Mouse (Mus musculus) R1 (cell line): Measurements from ENCODE around the gene Trim30a.
"Not testable (repeated sequence)": the region's sequence is repeated elsewhere in the genome, so short reads cannot be mapped to it uniquely, and the experiment has no call there.

Experiments
- DNase-seq: peaks from one replicate; pipeline ENCODE4 v3.0.0-alpha.2; 2018; ENCODE audit warnings: low read depth, low spot score

Trim30a gene

GRCm38 (mm10) chr7:104465065-104465744, at the start of gene Trim30a:
TSS of gene Trim30a (minus strand) at chr7:104465193.
- DNase-seq, result peak; percentile 13

- DNase-seq, result not testable (repeated sequence)
Measured at GRCm38 (mm10) chr7:104507421-104508065, 42.5 kb upstream of the Trim30a start, which contains the start of gene Trim30d. TSS of gene Trim30d (minus strand) at chr7:104507849.

DNA sequence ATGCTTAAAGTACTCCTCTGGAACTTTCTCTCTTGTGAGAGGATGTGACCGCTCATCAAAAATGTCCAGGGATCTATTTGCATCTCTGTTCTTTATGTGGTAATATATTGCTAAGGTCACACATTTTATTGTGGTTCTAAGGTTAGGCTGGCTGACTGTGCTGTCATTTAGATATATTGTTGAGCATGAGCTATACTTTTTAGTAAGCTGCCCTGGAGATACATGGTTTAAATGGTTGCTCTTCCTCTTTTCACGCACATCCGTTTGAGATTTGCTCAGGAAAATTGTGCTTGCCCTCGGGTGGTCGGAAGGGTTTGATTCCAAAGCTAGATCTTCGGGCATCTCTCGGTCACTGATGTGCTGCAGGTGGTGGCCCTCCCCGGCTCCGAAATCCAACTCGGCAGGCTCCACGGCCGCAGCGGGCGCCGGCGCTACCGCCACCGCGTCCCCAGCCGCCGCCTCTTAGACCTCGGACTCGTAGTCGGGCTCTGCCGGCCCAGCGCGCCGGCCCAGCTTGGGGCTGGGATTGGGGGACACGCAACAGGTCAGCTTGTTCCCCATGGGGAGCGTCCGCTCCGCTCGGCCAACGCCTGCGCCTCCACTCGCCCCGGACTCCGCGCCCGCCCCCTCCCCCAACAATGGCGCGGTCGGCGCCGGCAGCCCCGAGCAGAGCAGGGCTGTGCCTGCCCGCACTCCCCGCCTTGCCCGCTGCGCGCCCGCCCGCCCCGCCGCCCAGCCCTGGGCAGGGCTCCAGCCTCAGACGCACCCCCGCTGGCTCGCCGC, 36.8 kb upstream of the Trim30a start:
- DNase-seq, result no peak

DNA sequence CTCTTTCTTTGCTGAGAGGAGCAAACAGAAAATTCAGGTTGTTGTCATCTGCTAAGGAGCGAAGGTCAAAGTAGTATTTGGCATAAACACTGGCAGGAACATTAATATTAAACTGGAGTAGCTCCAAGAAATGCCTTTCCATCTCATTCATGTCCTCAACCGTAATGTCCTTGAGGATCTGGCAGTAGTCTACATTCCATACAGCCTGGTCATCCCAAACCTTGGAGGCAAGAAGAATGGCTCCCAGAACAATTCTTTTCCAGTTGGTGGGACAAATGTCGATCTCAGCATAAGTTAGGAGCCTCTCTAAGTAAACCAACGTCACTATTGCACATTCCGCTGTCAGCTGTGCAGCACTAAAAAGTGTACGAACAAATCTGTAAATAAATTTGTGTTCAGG, 36.2 kb upstream of the Trim30a start:
- DNase-seq, result not testable (repeated sequence)

DNA sequence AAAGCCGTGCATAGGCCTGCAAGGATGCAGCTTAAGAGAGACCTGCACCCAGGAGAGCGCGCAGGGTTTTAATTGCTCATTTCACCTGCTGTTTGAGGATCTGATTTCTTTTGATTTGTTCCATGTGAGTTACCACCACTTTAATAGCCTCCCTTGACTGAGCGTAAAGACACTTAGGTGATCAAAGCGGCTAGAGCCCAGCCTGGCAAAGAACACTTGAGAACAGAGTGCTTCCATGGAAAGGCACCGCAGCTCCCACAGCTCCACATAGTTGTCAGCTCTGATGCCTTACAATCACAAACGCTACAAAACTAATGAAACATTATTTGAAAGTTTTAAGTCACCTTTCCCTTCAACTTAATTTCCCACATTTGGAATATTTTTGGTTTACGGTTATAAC, 34.5 kb upstream of the Trim30a start:
- not testable (repeated sequence) for DNase-seq

GRCm38 (mm10) chr7:104445961-104446645, 18.9 kb downstream of the Trim30a start:
- peak; percentile 58 for DNase-seq

- no peak for DNase-seq
Measured at GRCm38 (mm10) chr7:104404460-104404950, 60.5 kb downstream of the Trim30a start.

DNA sequence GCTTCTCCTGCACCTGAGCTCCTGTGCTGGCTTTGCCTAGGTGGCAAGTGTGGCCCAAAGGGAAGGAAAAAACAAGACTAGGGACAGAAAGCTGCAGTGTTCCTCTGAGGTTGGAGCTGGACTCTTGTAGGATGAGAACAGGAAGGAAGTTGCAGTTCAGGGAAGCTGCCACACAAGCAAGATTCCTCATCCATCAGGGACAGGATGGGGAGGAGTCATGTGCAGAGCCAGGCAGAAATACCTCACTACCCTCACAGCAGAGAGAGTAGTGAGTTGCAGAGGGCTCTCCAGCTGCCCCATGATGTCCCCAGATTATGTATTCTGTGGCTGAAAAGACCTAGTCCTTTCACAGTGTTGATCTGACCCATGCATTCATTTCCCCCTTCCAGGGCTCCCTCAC, 63.9 kb downstream of the Trim30a start:
- DNase-seq, result no peak

- DNase-seq, result no peak
Measured at GRCm38 (mm10) chr7:104400698-104401097, 64.3 kb downstream of the Trim30a start, which contains the start of gene Trim30c. TSS of gene Trim30c (minus strand) at chr7:104400837.

GRCm38 (mm10) chr7:104398492-104398891, 66.5 kb downstream of the Trim30a start:
- no peak for DNase-seq

DNA sequence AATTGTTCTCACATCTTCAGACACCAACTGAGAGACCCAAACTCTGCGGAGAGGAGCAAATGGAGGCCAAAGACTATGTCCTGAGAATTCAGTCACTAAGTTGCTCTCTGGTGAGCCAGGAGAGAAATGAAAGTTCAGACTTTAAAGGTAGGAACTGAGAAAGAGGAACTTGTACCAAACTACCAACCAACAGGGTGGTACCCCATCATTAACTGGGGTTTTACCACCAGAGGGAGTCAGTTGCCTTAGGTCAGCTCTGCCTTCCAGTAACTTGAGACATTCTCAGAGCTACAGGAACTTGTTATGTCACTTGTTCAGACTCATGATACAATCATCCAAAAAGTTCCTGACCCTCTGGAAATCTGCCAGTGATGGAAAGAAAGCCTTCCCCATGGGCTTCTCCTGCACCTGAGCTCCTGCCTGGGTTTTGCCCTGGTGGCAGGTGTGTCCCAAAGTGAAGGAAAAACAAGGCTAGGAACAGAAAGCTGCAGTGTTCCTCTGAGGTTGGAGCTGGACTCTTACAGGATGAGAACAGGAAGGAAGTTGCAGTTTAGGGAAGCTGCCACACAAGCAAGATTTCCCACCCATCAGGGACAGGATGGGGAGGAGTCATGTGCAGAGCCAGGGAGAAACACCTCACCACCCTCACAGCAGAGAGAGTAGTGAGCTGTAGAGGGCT, 95.1 kb downstream of the Trim30a start, which contains the start of gene Trim30b:
Trim30b (minus strand) TSS at position 149 of the 679 bp plus-strand sequence.
- DNase-seq, result peak; percentile 13

- DNase-seq, result no peak
Measured at GRCm38 (mm10) chr7:104366339-104366738, 98.7 kb downstream of the Trim30a start.
